In the genomic region with DNA sequence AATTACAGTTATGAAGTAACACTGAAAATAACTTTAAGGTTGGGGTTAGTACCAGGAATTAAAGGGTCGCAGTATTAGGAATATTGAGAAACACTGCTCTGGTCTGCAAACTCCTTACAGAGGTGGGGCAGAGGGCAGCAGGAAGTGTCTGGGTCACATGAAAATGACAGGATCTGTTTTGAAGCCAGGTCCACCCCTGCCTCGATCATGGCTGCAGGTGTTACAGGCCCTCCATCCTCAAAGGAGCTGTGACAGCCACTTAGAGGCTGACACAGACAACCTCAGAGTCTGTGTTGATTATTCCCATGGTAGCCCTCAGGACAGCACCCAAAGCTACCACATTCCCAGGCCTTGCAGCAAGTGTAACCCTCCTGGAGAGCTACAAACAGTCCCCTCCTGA, we compare ENCODE assay signal across 32 mouse cellular contexts. TPM values are rescaled to one million over a fixed set of nuclear protein-coding genes. Genes with fewer than 3 reads are reported as not detected.
"Had no signal": no experiment of that assay in that cellular context is flagged by ENCODE, and none has a peak within 500 bp of the region (broad histone marks: within the 10 kb centered on the region; RNA-seq: fewer than 3 reads in every experiment).

No protein-coding gene starts in this region.

- H3K4me1 ChIP-seq: embryonic facial prominence, embryonic 10.5 days; embryonic facial prominence, embryonic 12.5 days; embryonic facial prominence, embryonic 13.5 days; embryonic facial prominence, embryonic 15.5 days; forebrain, embryonic 10.5 days; forebrain, embryonic 12.5 days; forebrain, embryonic 13.5 days; forebrain, embryonic 15.5 days had no signal

- H3K9ac ChIP-seq: embryonic facial prominence, embryonic 12.5 days; embryonic facial prominence, embryonic 13.5 days; embryonic facial prominence, embryonic 15.5 days; forebrain, embryonic 12.5 days; forebrain, embryonic 13.5 days; forebrain, embryonic 15.5 days; forebrain, postnatal 0 days had no signal

- H3K4me2 ChIP-seq: embryonic facial prominence, embryonic 12.5 days; embryonic facial prominence, embryonic 13.5 days; embryonic facial prominence, embryonic 15.5 days; forebrain, embryonic 12.5 days; forebrain, embryonic 13.5 days; forebrain, embryonic 15.5 days had no signal

- H3K27me3 ChIP-seq: embryonic facial prominence, embryonic 12.5 days; forebrain, embryonic 12.5 days; forebrain, embryonic 13.5 days had no signal

- H3K27ac ChIP-seq: embryonic facial prominence, embryonic 10.5 days; embryonic facial prominence, embryonic 12.5 days; embryonic facial prominence, embryonic 13.5 days; embryonic facial prominence, embryonic 15.5 days; forebrain, embryonic 10.5 days; forebrain, embryonic 12.5 days; forebrain, embryonic 13.5 days; forebrain, embryonic 15.5 days; gastrocnemius, adult 2 months; heart, adult 2 months had no signal

- H3K4me3 ChIP-seq: embryonic facial prominence, embryonic 10.5 days; embryonic facial prominence, embryonic 12.5 days; embryonic facial prominence, embryonic 13.5 days; embryonic facial prominence, embryonic 15.5 days; erythroblast, embryonic 14.5 days; forebrain, embryonic 10.5 days; forebrain, embryonic 12.5 days; forebrain, embryonic 13.5 days; forebrain, embryonic 15.5 days; gastrocnemius, adult 2 months; heart, adult 2 months had no signal

- H3K9me3 ChIP-seq: embryonic facial prominence, embryonic 13.5 days; embryonic facial prominence, embryonic 15.5 days; forebrain, embryonic 10.5 days; forebrain, embryonic 12.5 days; forebrain, embryonic 15.5 days had no signal

- DNase-seq: cerebellum, adult 18-20 months; cerebellum, adult 2 months; cerebellum, adult 9-10 months; cerebellum, adult 9-11 months; cerebellum, postnatal 10 days; cerebellum, postnatal 14 days; cerebellum, postnatal 25 days; cerebellum, postnatal 36 days; embryo, embryonic 11 days; forebrain, postnatal 0 days; gastrocnemius, adult 2 months; gastrocnemius, postnatal 10 days; gastrocnemius, postnatal 14 days; gastrocnemius, postnatal 25 days; gastrocnemius, postnatal 36 days; heart, adult 18-20 months; heart, adult 2 months had no signal

- H3K36me3 ChIP-seq: embryonic facial prominence, embryonic 10.5 days; embryonic facial prominence, embryonic 12.5 days; embryonic facial prominence, embryonic 13.5 days; embryonic facial prominence, embryonic 15.5 days; forebrain, embryonic 10.5 days; forebrain, embryonic 12.5 days; forebrain, embryonic 15.5 days had no signal

- ATAC-seq: forebrain, embryonic 13.5 days; forebrain, embryonic 14.5 days; forebrain, embryonic 15.5 days; forebrain, embryonic 16.5 days; forebrain, postnatal 0 days had no signal

RNA-seq across cellular contexts. Expression of a gene that starts 16.9 kb away (rescaled TPM):
- total RNA-seq: granulocyte monocyte progenitor cell, adult 5-6 weeks had no signal
- polyA plus RNA-seq: embryonic facial prominence, embryonic 10.5 days; embryonic facial prominence, embryonic 11.5 days; embryonic facial prominence, embryonic 12.5 days; embryonic facial prominence, embryonic 13.5 days; embryonic facial prominence, embryonic 15.5 days; erythroblast, embryonic 14.5 days; forebrain, embryonic 10.5 days; forebrain, embryonic 11.5 days; forebrain, embryonic 12.5 days; forebrain, embryonic 13.5 days; forebrain, embryonic 14.5 days; heart, adult 2 months had no signal

RNA-seq across cellular contexts. Expression of a gene that starts 38.8 kb away (rescaled TPM):
- total RNA-seq: common myeloid progenitor, adult 5-6 weeks had no signal
- polyA plus RNA-seq: embryonic facial prominence, embryonic 13.5 days; erythroblast, embryonic 14.5 days; forebrain, embryonic 12.5 days had no signal
